Mouse (Mus musculus) cerebellum, postnatal 25 days (tissue): ENCODE data around the gene Cdk5.

Experiments used
- DNase-seq, 2 experiments: peaks; one replicate each; pipeline ENCODE4 v3.0.0; 2021; ENCODE audit warnings: mixed read lengths in 2 of 2

Cdk5 gene

GRCm38 (mm10) chr5:24423129-24424003 lies at the start of gene Cdk5, which contains the start of gene Slc4a2:
TSS of gene Cdk5 (minus strand) at chr5:24423530.
TSS of gene Slc4a2 (plus strand) at chr5:24423837.
- peak; percentile 97 to 99 for DNase-seq

- peak; percentile 88 to 92 for DNase-seq
Measured at GRCm38 (mm10) chr5:24470600-24470999, 47.3 kb upstream of the Cdk5 start.

- DNase-seq: no peak
Measured at GRCm38 (mm10) chr5:24466762-24467161, 43.4 kb upstream of the Cdk5 start.

GRCm38 (mm10) chr5:24455613-24456012 lies 32.3 kb upstream of the Cdk5 start:
- DNase-seq: no peak

GRCm38 (mm10) chr5:24455076-24455475 lies 31.7 kb upstream of the Cdk5 start:
- no peak for DNase-seq

- DNase-seq: no peak
Measured at GRCm38 (mm10) chr5:24453985-24454303, 30.6 kb upstream of the Cdk5 start.

- DNase-seq: peak; percentile 89 to 92
Measured at GRCm38 (mm10) chr5:24453283-24453984, 30.1 kb upstream of the Cdk5 start.

GRCm38 (mm10) chr5:24452691-24453233 lies 29.4 kb upstream of the Cdk5 start:
- peak in 1 of 2 experiments; percentile 67 for DNase-seq

- DNase-seq: peak; percentile 66 to 67
Measured at GRCm38 (mm10) chr5:24452030-24452690, 28.8 kb upstream of the Cdk5 start, which contains the start of gene Agap3. TSS of gene Agap3 (plus strand) at chr5:24452177.

- DNase-seq: peak; percentile 91 to 95
Measured at GRCm38 (mm10) chr5:24451264-24452029, 28.1 kb upstream of the Cdk5 start.

GRCm38 (mm10) chr5:24447624-24448298 lies 24.4 kb upstream of the Cdk5 start, which contains the start of gene Tmub1:
TSS of gene Tmub1 (minus strand) at chr5:24447854.
- DNase-seq: peak; percentile 85 to 87

- DNase-seq: no peak
Measured at GRCm38 (mm10) chr5:24446630-24447029, 23.3 kb upstream of the Cdk5 start.

- peak; percentile 35 to 51 for DNase-seq
Measured at GRCm38 (mm10) chr5:24445428-24446080, 22.2 kb upstream of the Cdk5 start.

- DNase-seq: peak; percentile 95 to 98
Measured at GRCm38 (mm10) chr5:24444746-24445427, 21.6 kb upstream of the Cdk5 start, which contains the start of gene Fastk. TSS of gene Fastk (minus strand) at chr5:24445287.

GRCm38 (mm10) chr5:24443927-24444326 lies 20.6 kb upstream of the Cdk5 start:
- DNase-seq: peak; percentile 49 to 66

GRCm38 (mm10) chr5:24443204-24443603 lies 19.9 kb upstream of the Cdk5 start:
- DNase-seq: no peak

GRCm38 (mm10) chr5:24442029-24442428 lies 18.7 kb upstream of the Cdk5 start:
- DNase-seq: no peak

GRCm38 (mm10) chr5:24441187-24441586 lies 17.9 kb upstream of the Cdk5 start:
- DNase-seq: no peak

GRCm38 (mm10) chr5:24433993-24434392 lies 10.7 kb upstream of the Cdk5 start:
- no peak for DNase-seq

- DNase-seq: no peak
Measured at GRCm38 (mm10) chr5:24428596-24428995, 5.3 kb upstream of the Cdk5 start.
